Mouse (Mus musculus): ENCODE results near the gene Esr1. TPM values are rescaled to one million over a fixed set of nuclear protein-coding genes. Genes with fewer than 3 reads are reported as not detected.

Esr1 gene
- polyA plus RNA-seq, 1 experiment from 2014 or later: 0.63 TPM

GRCm38 (mm10) chr10:4626432-4626831 lies 15.0 kb downstream of the Esr1 start:
- no peaks in the 10 kb centered on the region for H3K4me1 ChIP-seq (ENCODE audit: control insufficient read depth, insufficient read depth, low read depth, low read length)
- no peak overlapping the region for H3K4me2 ChIP-seq (ENCODE audit: low read length)
- H3K9me3 ChIP-seq (ENCODE audit: control insufficient read depth, low read length): no peaks in the 10 kb centered on the region
- H3K9ac ChIP-seq (ENCODE audit: low read depth, low read length): no peak overlapping the region
- no peak overlapping the region for H3K4me3 ChIP-seq (ENCODE audit: low read length)
- no peak for ATAC-seq
- no peaks in the 10 kb centered on the region for H3K27me3 ChIP-seq (replicated peaks; ENCODE audit: control insufficient read depth, insufficient read depth, low read length)
- 83% methylated on average over 7 of the region's 7 CpGs for WGBS
- no peaks in the 10 kb centered on the region for H3K36me3 ChIP-seq (ENCODE audit: control insufficient read depth, insufficient read depth, low read length)
- no peak overlapping the region for H3K27ac ChIP-seq (ENCODE audit: low read depth, low read length)

GRCm38 (mm10) chr10:4626996-4627395 lies 15.6 kb downstream of the Esr1 start:
- Histone ChIP-seq H3K36me3 (ENCODE audit: control insufficient read depth, insufficient read depth, low read length) (no peaks in the 10 kb centered on the region), H3K4me3 (ENCODE audit: low read length) (no peak overlapping the region), H3K4me1 (ENCODE audit: control insufficient read depth, insufficient read depth, low read depth, low read length) (no peaks in the 10 kb centered on the region), H3K27me3 (replicated peaks; ENCODE audit: control insufficient read depth, insufficient read depth, low read length) (no peaks in the 10 kb centered on the region), H3K27ac (ENCODE audit: low read depth, low read length) (no peak overlapping the region), H3K9me3 (ENCODE audit: control insufficient read depth, low read length) (no peaks in the 10 kb centered on the region), H3K4me2 (ENCODE audit: low read length) (no peak overlapping the region), H3K9ac (ENCODE audit: low read depth, low read length) (no peak overlapping the region)
- 94% methylated on average over 8 of the region's 8 CpGs for WGBS
- no peak for ATAC-seq

DNA sequence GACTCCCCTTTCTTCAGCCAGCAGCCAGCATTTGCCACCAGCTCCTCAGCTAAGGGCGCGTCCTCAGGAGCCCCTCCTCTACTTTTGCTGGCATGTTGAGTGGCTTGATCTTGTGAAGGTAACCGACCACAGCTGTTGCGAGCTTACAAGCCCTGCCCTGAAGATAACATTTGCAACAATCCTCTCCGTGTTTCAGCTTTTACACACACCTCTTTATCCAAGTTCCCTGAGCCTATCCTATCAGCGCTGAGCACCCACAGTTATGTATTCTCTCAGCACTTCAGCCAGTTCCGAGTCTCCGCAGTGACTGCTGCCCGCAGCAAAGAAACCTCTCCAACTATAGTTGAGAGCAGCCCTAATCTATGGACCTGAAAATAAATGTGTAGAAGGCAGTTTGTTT lies 16.0 kb downstream of the Esr1 start:
- ATAC-seq: no peak
- WGBS: 90% methylated on average over 9 of the region's 9 CpGs

GRCm38 (mm10) chr10:4629314-4629713 lies 17.9 kb downstream of the Esr1 start:
- no peak for ATAC-seq
- no peaks in the 10 kb centered on the region for H3K36me3 ChIP-seq (ENCODE audit: control insufficient read depth, insufficient read depth, low read length)
- no peaks in the 10 kb centered on the region for H3K27me3 ChIP-seq (replicated peaks; ENCODE audit: control insufficient read depth, insufficient read depth, low read length)
- no peak overlapping the region for H3K4me2 ChIP-seq (ENCODE audit: low read length)
- no peaks in the 10 kb centered on the region for H3K9me3 ChIP-seq (ENCODE audit: control insufficient read depth, low read length)
- no peaks in the 10 kb centered on the region for H3K4me1 ChIP-seq (ENCODE audit: control insufficient read depth, insufficient read depth, low read depth, low read length)
- no peak overlapping the region for H3K4me3 ChIP-seq (ENCODE audit: low read length)
- no peak overlapping the region for H3K27ac ChIP-seq (ENCODE audit: low read depth, low read length)
- no peak overlapping the region for H3K9ac ChIP-seq (ENCODE audit: low read depth, low read length)

More for the DNA sequence above, 16.0 kb downstream of the Esr1 start:
- H3K36me3 ChIP-seq (ENCODE audit: control insufficient read depth, insufficient read depth, low read length): no peaks in the 10 kb centered on the region
- H3K4me3 ChIP-seq (ENCODE audit: low read length): no peak overlapping the region
- H3K27me3 ChIP-seq (replicated peaks; ENCODE audit: control insufficient read depth, insufficient read depth, low read length): no peaks in the 10 kb centered on the region
- H3K27ac ChIP-seq (ENCODE audit: low read depth, low read length): no peak overlapping the region
- no peak overlapping the region for H3K4me2 ChIP-seq (ENCODE audit: low read length)
- H3K9me3 ChIP-seq (ENCODE audit: control insufficient read depth, low read length): no peaks in the 10 kb centered on the region
- no peak overlapping the region for H3K9ac ChIP-seq (ENCODE audit: low read depth, low read length)
- no peaks in the 10 kb centered on the region for H3K4me1 ChIP-seq (ENCODE audit: control insufficient read depth, insufficient read depth, low read depth, low read length)

GRCm38 (mm10) chr10:4632211-4632704 lies 20.9 kb downstream of the Esr1 start:
- Histone ChIP-seq H3K9ac (ENCODE audit: low read depth, low read length) (no peak overlapping the region), H3K4me2 (ENCODE audit: low read length) (no peak overlapping the region), H3K27ac (ENCODE audit: low read depth, low read length) (no peak overlapping the region), H3K4me3 (ENCODE audit: low read length) (no peak overlapping the region), H3K4me1 (ENCODE audit: control insufficient read depth, insufficient read depth, low read depth, low read length) (no peaks in the 10 kb centered on the region), H3K9me3 (ENCODE audit: control insufficient read depth, low read length) (no peaks in the 10 kb centered on the region), H3K27me3 (replicated peaks; ENCODE audit: control insufficient read depth, insufficient read depth, low read length) (no peaks in the 10 kb centered on the region), H3K36me3 (ENCODE audit: control insufficient read depth, insufficient read depth, low read length) (no peaks in the 10 kb centered on the region)
- ATAC-seq: no peak
- WGBS: 84% methylated on average over 11 of the region's 11 CpGs

DNA sequence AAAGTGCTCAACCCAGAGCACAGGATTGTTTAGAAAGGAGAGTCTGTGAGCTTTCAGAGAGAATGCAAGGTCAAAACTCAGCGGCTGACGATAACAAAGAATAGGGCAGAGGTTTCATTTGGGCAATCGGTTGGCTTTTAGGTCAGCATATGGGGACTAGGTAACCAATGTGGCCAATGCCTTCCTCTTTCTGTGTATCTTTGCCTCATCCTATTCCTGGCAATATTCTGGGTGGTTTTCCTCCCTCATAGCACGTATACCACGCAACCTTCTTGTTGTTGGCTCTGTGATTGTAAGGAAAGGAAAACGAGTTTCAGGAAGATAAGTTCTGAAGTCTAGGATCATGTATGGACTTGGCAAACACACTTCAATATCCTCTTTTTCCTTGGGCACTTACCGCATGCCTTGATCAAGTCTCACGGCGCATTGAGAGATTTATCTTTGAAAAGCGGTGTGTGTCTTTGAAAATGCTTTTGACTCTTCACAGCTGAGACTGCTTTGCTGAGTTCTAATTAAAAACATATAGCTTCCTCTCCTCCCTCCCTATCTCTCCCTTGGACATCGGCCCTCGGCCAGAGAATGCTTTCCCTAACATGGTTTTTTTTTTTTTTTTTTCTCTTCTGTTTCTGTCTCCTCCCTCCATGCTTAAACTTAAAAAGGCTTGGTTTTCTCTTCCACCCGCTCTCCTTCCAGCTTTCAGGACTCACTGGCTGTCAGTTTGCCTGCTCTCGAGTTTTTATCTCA lies 22.1 kb downstream of the Esr1 start:
- Histone ChIP-seq H3K27me3 (replicated peaks; ENCODE audit: control insufficient read depth, insufficient read depth, low read length) (no peaks in the 10 kb centered on the region), H3K4me2 (ENCODE audit: low read length) (no peak overlapping the region), H3K4me1 (ENCODE audit: control insufficient read depth, insufficient read depth, low read depth, low read length) (no peaks in the 10 kb centered on the region), H3K27ac (ENCODE audit: low read depth, low read length) (no peak overlapping the region), H3K4me3 (ENCODE audit: low read length) (no peak overlapping the region), H3K9ac (ENCODE audit: low read depth, low read length) (no peak overlapping the region), H3K9me3 (ENCODE audit: control insufficient read depth, low read length) (no peaks in the 10 kb centered on the region), H3K36me3 (ENCODE audit: control insufficient read depth, insufficient read depth, low read length) (no peaks in the 10 kb centered on the region)
- WGBS: 75% methylated on average over 14 of the region's 14 CpGs
- ATAC-seq: no peak

GRCm38 (mm10) chr10:4635740-4636139 lies 24.3 kb downstream of the Esr1 start:
- Histone ChIP-seq H3K27me3 (replicated peaks; ENCODE audit: control insufficient read depth, insufficient read depth, low read length) (no peaks in the 10 kb centered on the region), H3K4me2 (ENCODE audit: low read length) (no peak overlapping the region), H3K4me1 (ENCODE audit: control insufficient read depth, insufficient read depth, low read depth, low read length) (no peaks in the 10 kb centered on the region), H3K9ac (ENCODE audit: low read depth, low read length) (no peak overlapping the region), H3K4me3 (ENCODE audit: low read length) (no peak overlapping the region), H3K36me3 (ENCODE audit: control insufficient read depth, insufficient read depth, low read length) (no peaks in the 10 kb centered on the region), H3K9me3 (ENCODE audit: control insufficient read depth, low read length) (no peaks in the 10 kb centered on the region), H3K27ac (ENCODE audit: low read depth, low read length) (no peak overlapping the region)
- 81% methylated on average over 6 of the region's 6 CpGs for WGBS
- no peak for ATAC-seq

DNA sequence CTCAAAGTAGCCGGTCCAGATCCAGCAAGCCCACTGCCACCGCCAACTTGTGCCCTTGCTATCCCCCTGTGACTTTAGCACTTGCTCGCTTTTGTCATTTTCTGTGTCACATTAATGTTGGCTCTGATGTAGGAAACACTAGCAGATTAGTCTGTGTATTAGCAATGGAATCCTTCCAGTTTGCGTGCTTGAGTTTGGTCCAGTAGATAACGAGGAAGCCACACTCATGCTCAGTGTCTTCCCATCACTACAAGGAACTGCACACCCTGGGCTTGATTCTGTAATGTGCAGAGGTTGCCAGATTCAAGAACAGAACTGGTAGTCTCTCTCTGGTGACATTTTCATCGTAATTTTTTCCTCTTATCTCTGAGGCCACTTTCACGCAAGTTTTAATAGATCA lies 34.7 kb downstream of the Esr1 start:
- WGBS: 91% methylated on average over 7 of the region's 7 CpGs
- Histone ChIP-seq H3K4me3 (ENCODE audit: low read length) (no peak overlapping the region), H3K9ac (ENCODE audit: low read depth, low read length) (no peak overlapping the region), H3K4me1 (ENCODE audit: control insufficient read depth, insufficient read depth, low read depth, low read length) (no peaks in the 10 kb centered on the region), H3K4me2 (ENCODE audit: low read length) (no peak overlapping the region), H3K27ac (ENCODE audit: low read depth, low read length) (no peak overlapping the region), H3K9me3 (ENCODE audit: control insufficient read depth, low read length) (no peaks in the 10 kb centered on the region), H3K36me3 (ENCODE audit: control insufficient read depth, insufficient read depth, low read length) (no peaks in the 10 kb centered on the region), H3K27me3 (replicated peaks; ENCODE audit: control insufficient read depth, insufficient read depth, low read length) (no peaks in the 10 kb centered on the region)
- ATAC-seq: no peak

DNA sequence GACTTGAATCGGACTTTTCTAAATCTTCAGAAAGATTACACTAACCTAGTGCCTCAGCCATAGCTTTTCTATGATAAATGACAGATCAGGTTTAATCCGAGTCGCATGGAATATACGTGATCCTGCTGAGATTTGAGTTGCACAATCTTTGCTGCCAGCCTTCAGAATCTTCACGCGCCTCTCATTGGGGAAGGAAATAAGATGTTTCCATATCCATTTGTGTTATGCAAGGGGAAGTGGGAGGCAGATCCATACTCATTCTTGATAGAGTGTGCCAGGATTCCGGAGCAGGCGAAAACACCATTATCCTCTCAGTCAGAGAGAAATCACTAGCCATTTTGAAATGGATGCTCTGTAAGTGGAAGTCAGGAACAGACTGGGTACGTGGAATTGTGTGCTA lies 35.5 kb downstream of the Esr1 start:
- no peak overlapping the region for H3K4me2 ChIP-seq (ENCODE audit: low read length)

More for the DNA sequence above, 35.5 kb downstream of the Esr1 start:
- Histone ChIP-seq H3K27me3 (replicated peaks; ENCODE audit: control insufficient read depth, insufficient read depth, low read length) (no peaks in the 10 kb centered on the region), H3K4me3 (ENCODE audit: low read length) (no peak overlapping the region), H3K9me3 (ENCODE audit: control insufficient read depth, low read length) (no peaks in the 10 kb centered on the region), H3K9ac (ENCODE audit: low read depth, low read length) (no peak overlapping the region), H3K27ac (ENCODE audit: low read depth, low read length) (no peak overlapping the region), H3K36me3 (ENCODE audit: control insufficient read depth, insufficient read depth, low read length) (no peaks in the 10 kb centered on the region), H3K4me1 (ENCODE audit: control insufficient read depth, insufficient read depth, low read depth, low read length) (no peaks in the 10 kb centered on the region)
- ATAC-seq: no peak
- WGBS: 82% methylated on average over 9 of the region's 9 CpGs
